Mouse (Mus musculus) layer of hippocampus, adult 8-10 months (tissue): ENCODE results near the gene Hpf1. TPM values are rescaled to one million over a fixed set of nuclear protein-coding genes. Genes with fewer than 3 reads are reported as not detected.

Experiments
- DNase-seq, 2 experiments: peaks; one replicate each; pipeline ENCODE4 v3.0.0; 2022; ENCODE audit warnings: low spot score in 2 of 2
- total RNA-seq, 4 experiments: library from RNA; stranded (reverse); gene quantifications; 2 replicates each; pipeline ENCODE4 v1.2.4; 2022

The Hpf1 gene
- 10 to 100 TPM; 47.8 to 58.7 (median 53.5) TPM for total RNA-seq

- peak; percentile 91 for DNase-seq
Measured at GRCm38 (mm10) chr8:60889843-60890519, at the start of gene Hpf1. TSS of gene Hpf1 (plus strand) at chr8:60890418.

DNA sequence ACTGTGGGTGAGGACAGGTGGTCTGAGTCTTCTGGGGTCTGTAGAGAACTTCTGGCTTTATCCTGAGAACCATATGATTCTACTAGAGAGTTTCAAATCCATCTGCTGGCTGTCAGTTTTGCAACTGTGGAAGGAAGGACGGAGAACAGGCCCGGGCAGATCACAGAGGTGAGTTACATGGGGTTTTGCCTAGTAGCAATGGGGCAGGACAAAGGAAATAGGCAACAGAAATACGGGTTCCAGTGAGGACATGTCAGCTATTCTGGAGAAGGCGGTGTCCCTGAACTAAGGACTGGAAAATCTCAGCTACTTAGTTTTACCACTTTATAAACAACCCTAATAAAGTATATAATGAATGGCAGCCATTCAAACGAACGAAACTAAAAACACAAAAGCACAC lies 47.8 kb upstream of the Hpf1 start:
- DNase-seq = no peak

GRCm38 (mm10) chr8:60857559-60857958 lies 32.7 kb upstream of the Hpf1 start:
- DNase-seq = no peak

GRCm38 (mm10) chr8:60858091-60858490 lies 32.1 kb upstream of the Hpf1 start:
- DNase-seq = no peak

DNA sequence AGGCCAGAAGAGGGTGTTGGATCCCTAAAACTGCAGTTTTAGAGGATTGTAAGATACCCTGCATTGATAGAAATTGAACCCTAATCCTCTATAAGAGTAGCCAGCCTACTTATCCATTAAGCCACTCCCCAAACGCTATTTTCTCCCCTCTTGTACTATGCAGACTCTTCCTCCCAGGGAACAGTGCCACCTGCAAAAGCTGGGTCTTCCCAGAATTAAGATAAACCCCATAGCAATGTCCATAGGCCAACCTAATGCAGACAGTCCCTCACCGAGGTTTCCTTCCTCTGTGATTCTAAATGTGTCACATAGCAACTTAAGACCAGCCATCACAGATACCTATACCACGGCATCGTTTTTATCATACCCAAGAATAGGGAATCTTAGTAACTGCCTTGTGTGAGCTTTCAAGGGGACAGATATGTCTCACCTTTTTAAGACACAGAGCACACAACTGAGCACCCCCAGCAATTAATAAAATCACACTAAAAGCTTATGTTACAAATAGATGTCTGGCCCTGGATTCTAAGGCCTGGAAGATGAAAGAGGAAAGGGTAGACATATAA lies 31.2 kb upstream of the Hpf1 start:
- no peak for DNase-seq

- peak; percentile 43 to 58 for DNase-seq
Measured at GRCm38 (mm10) chr8:60859605-60860004, 30.6 kb upstream of the Hpf1 start.

GRCm38 (mm10) chr8:60860749-60861148 lies 29.5 kb upstream of the Hpf1 start:
- no peak for DNase-seq

- DNase-seq = no peak
Measured at GRCm38 (mm10) chr8:60861783-60862182, 28.4 kb upstream of the Hpf1 start.

- DNase-seq = no peak
Measured at GRCm38 (mm10) chr8:60864875-60865274, 25.3 kb upstream of the Hpf1 start.

DNA sequence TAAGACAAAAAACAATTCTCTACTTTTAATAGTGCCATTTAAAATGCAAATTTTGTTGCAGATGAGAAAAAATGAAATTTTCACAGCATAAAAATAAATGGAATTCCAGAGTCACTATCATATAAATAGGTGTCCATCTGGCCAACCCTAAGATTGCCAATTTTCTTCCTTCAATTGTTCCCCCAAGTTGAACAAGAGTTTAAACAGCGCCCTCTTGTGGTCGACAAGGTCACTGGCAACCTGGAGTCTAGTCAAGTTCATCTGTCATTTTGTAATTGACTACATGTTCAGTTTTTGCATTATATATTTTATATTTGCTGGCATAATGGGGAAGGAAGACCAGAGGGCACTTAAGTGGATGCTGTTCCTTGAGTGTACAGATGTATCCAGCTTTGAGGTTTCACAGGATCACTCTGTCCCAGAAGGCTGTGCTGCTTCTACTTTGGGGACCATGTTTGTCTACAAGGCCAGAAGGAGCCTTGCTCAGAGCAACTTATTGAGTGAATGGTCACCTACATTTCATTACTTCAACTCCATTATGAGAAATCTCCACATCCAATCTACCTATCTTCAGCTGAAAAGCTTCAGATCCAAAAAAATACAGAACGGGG lies 24.6 kb upstream of the Hpf1 start:
- peak; percentile 54 to 56 for DNase-seq

- DNase-seq = no peak
Measured at GRCm38 (mm10) chr8:60867468-60868115, 22.6 kb upstream of the Hpf1 start.

DNA sequence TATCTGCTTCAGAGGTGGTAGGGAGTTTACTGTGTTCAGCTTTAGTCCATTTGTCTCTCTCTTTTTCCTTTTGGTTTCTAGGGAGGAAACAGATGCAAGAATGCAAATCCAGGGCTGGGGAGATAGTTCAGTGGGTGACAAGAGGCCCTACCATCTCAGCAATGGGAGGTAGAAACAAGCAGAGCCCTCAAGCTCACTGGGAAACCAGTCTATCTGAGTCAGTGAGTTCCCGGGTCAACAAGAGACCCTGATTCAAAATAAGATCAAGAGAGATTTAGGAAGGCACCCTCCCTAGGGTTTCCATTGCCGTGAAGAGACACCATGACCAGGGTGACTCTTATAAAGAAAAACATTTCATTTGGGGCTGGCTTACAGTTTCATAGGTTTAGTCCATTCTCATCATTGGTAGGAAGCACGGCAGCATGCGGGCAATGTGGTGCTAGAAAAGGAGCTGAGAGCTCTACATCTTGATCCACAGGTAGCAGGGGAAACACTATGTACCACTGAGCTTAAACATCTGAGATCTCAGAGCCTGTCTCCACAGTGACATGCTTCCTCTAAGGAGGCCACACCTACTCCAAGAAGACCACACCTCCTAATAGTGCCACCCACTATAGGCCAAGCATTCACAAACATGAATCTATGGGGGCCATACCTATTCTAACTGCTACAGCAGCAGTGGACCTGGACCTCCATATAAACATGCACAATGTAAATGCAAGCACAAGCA lies 21.8 kb upstream of the Hpf1 start:
- DNase-seq = no peak

GRCm38 (mm10) chr8:60869761-60870160 lies 20.5 kb upstream of the Hpf1 start:
- DNase-seq = no peak

DNA sequence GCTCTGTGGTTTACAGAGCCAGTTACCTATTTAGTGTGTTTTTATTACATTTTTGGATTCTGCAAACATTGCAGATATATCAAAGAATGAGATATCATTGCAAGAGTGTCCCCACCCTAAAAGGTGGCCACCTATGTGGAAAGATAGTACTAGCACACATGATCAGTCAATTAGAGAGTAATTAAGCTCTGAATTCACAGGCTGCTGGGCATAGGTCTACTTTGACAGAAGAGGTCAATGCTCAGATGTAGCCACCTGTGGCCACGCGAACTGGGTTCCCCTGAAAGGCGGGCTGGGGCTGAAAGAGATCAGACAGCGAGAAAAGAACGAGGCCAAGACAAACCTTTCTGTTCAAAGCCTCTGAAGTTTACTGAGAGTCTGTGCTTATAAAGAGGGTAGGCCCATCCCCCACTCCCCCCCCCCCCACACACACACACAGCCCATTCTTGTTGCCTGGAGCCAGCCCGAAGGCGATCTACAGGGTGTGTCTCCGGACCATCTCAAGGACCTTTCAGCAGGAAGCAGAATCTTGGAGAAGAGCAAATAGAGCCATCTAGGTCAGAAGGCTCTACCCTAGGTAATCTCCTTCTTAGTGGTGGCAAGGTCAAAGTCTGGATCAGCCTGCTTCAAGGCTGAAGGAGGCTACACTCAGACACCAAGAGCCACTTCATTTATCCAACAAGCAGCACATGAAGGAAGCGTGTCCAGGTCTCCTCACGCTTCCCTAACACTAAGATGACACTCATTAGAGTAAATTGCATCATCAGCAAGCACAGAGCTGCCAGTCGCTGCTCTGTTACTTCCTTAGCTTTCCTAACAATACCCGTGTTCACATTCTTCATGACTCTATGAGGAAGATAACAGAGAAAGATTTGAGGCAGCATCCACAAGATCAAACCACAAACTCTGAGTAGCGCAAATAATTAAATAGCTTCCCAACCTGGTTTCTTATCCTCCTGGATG lies 19.7 kb upstream of the Hpf1 start:
- no peak for DNase-seq

DNA sequence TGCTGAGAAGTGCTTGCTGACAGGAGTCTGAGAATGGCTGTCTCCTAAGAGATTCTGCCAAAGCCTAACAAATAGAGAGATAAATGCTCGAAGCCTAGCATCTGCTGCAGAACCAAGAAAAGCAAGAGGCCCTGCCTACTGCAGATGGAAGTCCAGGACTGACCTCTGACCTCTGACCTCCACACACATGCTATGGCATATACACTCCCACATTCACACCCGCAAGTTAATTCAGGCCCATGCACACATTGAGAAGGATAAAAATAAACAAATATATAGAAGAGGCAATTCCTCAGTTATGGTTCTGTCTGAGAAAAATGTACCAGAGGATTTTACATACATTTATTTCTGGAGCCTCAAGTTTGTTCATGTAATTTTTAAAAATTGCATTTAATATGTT lies 11.6 kb upstream of the Hpf1 start:
- DNase-seq = no peak

DNA sequence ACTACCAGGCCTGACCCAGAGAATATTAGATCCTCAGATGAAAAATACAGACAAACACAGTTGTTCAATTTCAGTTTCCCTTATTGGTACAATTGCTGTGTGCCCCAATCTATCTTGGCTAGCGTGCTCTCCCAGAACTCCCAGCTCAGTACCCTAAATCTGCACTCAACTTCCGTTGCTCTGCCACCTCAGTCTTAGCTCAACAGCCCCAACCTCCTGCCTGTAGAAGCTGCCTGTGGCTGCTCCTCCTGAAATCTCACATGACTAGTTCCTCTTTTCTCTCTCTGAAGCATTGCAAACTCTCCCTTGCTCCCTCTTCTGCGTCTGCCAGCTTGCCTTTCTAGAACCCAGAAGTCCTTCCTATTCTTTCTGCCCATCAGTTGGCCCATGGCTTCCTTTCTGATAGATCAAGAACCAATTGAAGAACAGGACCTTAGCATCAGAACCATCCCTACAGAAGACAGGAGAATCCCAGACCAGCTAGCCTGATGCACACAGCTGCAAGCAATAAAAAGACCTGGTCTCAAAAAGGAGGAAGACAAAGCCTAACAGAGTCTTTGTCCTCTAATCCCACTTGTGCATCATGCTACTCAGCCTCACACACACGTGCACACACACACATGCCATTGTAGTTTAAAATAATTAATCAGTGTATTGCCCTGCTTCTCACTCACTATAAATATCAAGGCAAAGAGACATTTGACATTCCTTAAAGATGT lies 6.6 kb upstream of the Hpf1 start:
- DNase-seq = no peak

DNA sequence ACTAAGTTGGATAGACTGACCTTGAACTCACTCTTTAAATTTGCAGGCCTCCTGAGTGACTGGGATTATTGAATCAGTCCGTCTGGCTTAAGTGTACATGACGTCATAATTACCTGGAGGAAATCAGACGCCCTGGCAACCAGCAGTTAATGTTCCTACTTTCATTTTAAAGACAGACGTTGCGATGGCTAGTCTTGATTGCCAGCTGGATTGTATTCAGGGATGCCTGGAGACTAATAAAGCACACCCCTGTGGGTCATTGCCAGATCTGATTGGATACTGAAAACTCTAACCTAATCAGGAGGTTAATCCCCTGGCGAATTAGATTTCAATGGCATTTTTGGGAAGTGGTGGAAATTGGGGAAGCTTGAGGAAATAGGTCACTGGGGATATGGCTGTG lies 3.5 kb upstream of the Hpf1 start:
- no peak for DNase-seq

- DNase-seq = no peak
Measured at GRCm38 (mm10) chr8:60889131-60889842, 931 bp upstream of the Hpf1 start.

GRCm38 (mm10) chr8:60890520-60890874 lies 279 bp downstream of the Hpf1 start:
- DNase-seq = no peak
